In genomic region chr4:58374141-58374870, GRCm38 (mm10) we compare ENCODE assay signal across 10 mouse cellular contexts.
A peak's percentile ranks its signal among the peaks of the same experiment; 100 is the strongest.
DNase-seq lines count a peak whose midpoint lies in the region; ATAC-seq and TF ChIP-seq lines count a peak whose summit lies in the region.
"Had no signal": no experiment of that assay in that cellular context is flagged by ENCODE, and none has a peak within 500 bp of the region (broad histone marks: within the 10 kb centered on the region; RNA-seq: fewer than 3 reads in every experiment).

No protein-coding gene starts in this region.

- no peak overlapping the region for H3K27ac ChIP-seq in stomach, postnatal 0 days (replicated peaks)
- H3K27ac ChIP-seq: embryonic facial prominence, embryonic 15.5 days had no signal

- WGBS in stomach, postnatal 0 days = 71% methylated on average over 7 of the region's 7 CpGs

- no peak for ATAC-seq in CD4-positive, CD25-positive, alpha-beta regulatory T cell, adult 4 months
- no peak for ATAC-seq in stomach, postnatal 0 days (ENCODE audit: low FRiP score, low TSS enrichment)
- ATAC-seq in megakaryocyte, adult 5-6 weeks (ENCODE audit: poor library complexity, severe bottlenecking) = no peak

- DNase-seq in kidney, postnatal 10 days = peak; percentile 14
- no peak for DNase-seq in kidney, adult 9 months
- peak; percentile 79 for DNase-seq in adrenal gland, adult 2 months
- peak; percentile 13 for DNase-seq in fat pad, adult 2 months (ENCODE audit: extremely low read depth, low read depth, low spot score)
- peak; percentile 58 for DNase-seq in left cerebral cortex, postnatal 14 days (ENCODE audit: low spot score in 2 of 2)
- DNase-seq in stomach, postnatal 0 days (ENCODE audit: low spot score) = no peak

- no peak overlapping the region for H3K4me3 ChIP-seq in stomach, postnatal 0 days (ENCODE audit: low read depth, low read length)
- H3K4me3 ChIP-seq: embryonic facial prominence, embryonic 15.5 days; megakaryocyte, embryonic 14.5 days had no signal

- H3K9ac ChIP-seq in stomach, postnatal 0 days (ENCODE audit: low read length) = no peak overlapping the region
- H3K9ac ChIP-seq: embryonic facial prominence, embryonic 15.5 days had no signal

- H3K36me3 ChIP-seq in stomach, postnatal 0 days (ENCODE audit: control insufficient read depth, insufficient read depth, low read length) = no peaks in the 10 kb centered on the region
- H3K36me3 ChIP-seq: embryonic facial prominence, embryonic 15.5 days had no signal

- no peaks in the 10 kb centered on the region for H3K4me1 ChIP-seq in stomach, postnatal 0 days (replicated peaks; ENCODE audit: control insufficient read depth, insufficient read depth)
- H3K4me1 ChIP-seq: embryonic facial prominence, embryonic 15.5 days; megakaryocyte, embryonic 14.5 days had no signal

- H3K9me3 ChIP-seq in stomach, postnatal 0 days (ENCODE audit: control insufficient read depth, low read length) = no peaks in the 10 kb centered on the region
- H3K9me3 ChIP-seq: embryonic facial prominence, embryonic 15.5 days; megakaryocyte, embryonic 14.5 days had no signal

- no peak overlapping the region for H3K4me2 ChIP-seq in stomach, postnatal 0 days (replicated peaks; ENCODE audit: low read depth)
- H3K4me2 ChIP-seq: embryonic facial prominence, embryonic 15.5 days had no signal

- H3K27me3 ChIP-seq in stomach, postnatal 0 days (ENCODE audit: control insufficient read depth, insufficient read depth, low read length) = no peaks in the 10 kb centered on the region
- H3K27me3 ChIP-seq: embryonic facial prominence, embryonic 15.5 days had no signal

- no peak for TF ChIP-seq EP300 in stomach, postnatal 0 days (optimal IDR thresholded peaks at IDR 0.05)

- intact Hi-C loops in left cerebral cortex, postnatal 14 days (cut with DNase I) = no loop called here

- TF ChIP-seq CTCF in stomach, postnatal 0 days (IDR thresholded peaks at IDR 0.05; ENCODE audit: low read depth) = no peak

Comparison
In these comparisons a context has a peak if more than half of its experiments do, and no peak if none do; other contexts are left out.
1. DNase-seq: peak in kidney, postnatal 10 days (single experiment), adrenal gland, adult 2 months (single experiment), fat pad, adult 2 months (single experiment) and left cerebral cortex, postnatal 14 days (2 of 2); none in kidney, adult 9 months (single experiment) and stomach, postnatal 0 days (single experiment).